Mouse (Mus musculus): Measurements from ENCODE around the gene Pdhx.

DNA sequence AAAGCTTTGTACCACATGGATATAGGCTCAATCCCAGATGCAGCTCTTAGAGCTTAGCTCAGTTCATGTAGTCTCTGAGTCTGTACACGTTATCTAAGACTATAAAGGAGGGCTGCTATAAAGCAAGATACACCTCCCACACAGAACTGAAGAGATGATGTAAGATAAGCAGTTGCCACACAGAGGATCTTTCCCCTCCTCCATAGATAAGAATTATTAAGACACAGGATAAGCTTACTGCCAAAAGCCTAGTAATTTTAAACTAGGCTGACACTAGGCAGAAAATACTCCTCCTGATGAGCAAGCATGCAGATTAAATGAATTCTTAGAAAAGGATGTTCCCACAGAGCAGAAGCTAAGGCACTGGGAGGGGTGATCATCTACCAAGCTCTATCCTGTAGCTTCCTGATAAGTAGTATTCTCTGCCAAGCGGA, 55.9 kb downstream of the Pdhx start:
- no peak for TF ChIP-seq GATA1 (IDR thresholded peaks at IDR 0.05; ENCODE audit: borderline replicate concordance, low read length)
- no peak for TF ChIP-seq FLI1 (IDR thresholded peaks at IDR 0.05; ENCODE audit: low read length)

Measured in megakaryocyte, embryonic 14.5 days (primary cell).